Mouse (Mus musculus) kidney, postnatal 25 days (tissue): Measurements from ENCODE around the gene Slc35e3.

Source experiments
- DNase-seq, 2 experiments: peaks; one replicate each; pipeline ENCODE4 v3.0.0; 2021; ENCODE audit warnings: mixed read lengths in 2 of 2

Gene Slc35e3

GRCm38 (mm10) chr10:117776281-117777102 is 30.3 kb upstream of the Slc35e3 start:
- DNase-seq = no peak

DNA sequence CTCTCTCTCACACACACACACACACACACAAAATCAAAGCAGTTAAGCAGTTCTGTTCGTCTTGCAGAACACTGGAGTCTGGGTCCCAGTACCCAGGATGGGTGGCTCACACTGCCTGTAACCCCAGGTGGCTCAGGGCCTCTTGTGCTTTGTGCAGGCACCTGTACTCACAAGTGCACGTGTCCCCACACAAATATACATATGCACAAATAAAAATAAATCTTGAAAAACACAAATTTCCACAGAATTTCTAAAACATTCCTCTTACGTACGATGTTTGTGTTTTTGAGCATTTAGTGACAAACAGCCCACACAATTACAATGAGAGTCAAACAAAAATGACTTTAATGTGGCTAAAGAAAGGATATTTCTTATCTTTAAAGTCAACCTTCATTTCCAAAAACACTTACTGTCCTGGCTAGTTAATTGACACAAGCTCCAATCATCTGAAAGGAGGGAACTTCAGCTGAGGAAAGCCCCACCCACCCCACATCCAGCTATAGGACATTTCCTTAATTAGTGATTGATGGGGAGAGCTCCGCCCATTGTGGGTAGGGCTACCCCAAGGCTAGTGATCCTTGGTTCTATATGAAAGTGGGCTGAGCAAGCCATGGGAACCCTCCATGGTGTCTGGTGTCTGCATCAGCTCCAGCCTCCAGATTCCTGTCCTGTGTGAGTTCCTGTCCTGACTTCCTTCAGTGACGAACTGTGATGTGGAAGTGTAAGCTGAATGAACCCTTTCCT is 29.4 kb upstream of the Slc35e3 start:
- DNase-seq = no peak

DNA sequence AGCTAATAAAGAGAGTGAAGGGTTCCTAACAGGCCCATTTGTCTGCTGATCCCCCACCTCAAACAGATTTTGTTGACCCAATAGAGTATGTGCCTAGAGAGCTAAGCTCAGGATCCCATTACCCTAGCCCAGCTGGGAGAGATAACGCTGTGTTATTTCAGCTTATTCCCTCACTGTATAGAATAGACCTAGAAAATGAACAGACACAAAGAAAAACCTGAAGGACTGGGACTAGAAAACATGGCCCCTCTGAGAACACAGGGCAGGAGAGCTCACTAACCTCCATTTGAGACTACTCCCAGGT is 28.6 kb upstream of the Slc35e3 start:
- DNase-seq = no peak

DNA sequence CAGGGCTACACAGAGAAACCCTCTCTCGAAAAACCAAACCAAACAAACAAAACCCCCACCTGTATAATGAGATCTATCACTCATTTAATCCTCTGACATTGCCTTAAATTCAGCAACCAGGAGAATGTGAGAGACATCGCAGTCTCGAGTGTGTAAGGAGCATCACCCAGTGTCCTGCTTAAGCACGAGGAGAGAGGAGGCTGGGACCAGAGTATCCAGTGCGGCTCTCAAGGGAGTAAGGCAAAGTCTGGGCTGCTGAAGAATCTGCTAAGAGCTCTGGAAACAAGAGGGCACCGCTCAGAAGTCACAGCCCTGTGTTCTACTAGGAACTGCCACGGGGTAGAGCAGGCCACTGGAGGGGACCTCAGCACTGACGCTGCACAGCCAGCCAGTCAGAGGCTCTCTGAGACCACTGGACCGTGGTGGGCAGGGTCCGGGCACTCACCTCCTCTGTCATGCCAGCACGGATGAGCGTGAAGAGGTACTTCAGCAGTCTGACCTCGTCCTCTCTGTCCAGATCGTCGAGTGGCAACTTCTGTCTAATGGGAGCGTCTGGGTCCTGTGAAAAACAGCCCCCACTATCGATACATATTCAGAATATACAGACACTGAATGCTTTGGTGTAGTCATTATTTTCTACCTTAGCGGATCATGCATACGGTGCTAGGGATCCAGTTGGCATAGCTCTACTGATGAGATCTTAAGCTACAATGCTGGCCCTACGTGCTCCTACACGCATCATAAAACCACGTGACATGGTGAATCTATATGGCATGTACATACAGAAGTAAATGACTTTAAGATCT is 28.0 kb upstream of the Slc35e3 start:
- DNase-seq = no peak

- no peak for DNase-seq
Measured at GRCm38 (mm10) chr10:117773106-117773720, 27.0 kb upstream of the Slc35e3 start.

DNA sequence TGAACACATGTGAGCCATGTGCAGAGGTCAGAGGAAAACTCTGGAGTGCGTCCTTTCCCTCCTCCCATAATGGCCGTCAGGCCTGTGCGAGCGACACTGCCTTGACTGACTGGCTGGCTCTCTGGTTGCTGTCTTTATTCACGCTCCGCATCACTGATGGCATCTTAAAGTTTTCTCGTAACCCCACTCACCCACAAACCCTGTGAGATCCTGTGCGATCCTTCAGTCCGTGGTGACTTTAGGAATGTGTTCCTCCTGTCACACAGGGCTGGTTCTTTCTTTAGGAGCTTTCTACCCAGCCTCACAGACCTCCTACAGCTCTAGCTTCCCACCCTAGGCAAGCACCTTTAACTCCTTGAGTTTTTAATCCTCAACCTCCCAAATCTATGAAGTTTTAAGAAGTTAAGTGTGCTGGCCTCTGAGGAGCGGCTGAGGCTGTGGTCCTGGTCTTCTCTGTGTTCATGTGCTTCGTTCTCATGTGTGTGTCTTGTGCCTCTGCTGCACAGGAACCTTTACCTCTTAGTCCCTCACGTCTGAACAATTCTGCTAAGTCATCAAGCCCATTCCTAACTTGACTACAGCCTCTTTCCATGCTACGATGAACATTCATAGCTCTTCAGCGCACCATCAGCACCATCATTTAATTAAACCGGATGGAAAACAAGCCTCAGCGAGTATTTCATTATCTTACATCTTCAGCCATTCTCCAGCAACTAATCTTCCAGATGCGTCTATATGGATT is 26.4 kb upstream of the Slc35e3 start:
- DNase-seq = no peak

DNA sequence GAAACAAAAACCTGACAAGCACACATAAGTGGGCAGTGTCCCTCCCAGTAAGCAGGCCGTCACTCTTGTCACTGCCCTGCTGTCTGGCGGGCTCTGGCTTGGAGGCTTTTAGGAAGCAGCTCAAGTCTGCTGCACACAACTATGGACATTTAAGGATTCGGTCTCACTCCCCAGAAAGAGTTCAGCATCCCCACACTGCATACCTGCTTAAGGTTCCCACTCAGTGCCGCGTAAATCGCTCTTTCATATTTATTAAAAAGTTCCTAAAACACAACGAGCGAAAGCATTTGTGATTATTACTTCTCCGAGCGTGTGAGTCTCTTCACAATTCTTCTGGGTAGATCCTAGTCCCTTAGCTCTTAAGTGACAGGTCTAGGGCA is 25.0 kb upstream of the Slc35e3 start:
- no peak for DNase-seq

GRCm38 (mm10) chr10:117770286-117771130 is 24.3 kb upstream of the Slc35e3 start:
- DNase-seq = no peak

DNA sequence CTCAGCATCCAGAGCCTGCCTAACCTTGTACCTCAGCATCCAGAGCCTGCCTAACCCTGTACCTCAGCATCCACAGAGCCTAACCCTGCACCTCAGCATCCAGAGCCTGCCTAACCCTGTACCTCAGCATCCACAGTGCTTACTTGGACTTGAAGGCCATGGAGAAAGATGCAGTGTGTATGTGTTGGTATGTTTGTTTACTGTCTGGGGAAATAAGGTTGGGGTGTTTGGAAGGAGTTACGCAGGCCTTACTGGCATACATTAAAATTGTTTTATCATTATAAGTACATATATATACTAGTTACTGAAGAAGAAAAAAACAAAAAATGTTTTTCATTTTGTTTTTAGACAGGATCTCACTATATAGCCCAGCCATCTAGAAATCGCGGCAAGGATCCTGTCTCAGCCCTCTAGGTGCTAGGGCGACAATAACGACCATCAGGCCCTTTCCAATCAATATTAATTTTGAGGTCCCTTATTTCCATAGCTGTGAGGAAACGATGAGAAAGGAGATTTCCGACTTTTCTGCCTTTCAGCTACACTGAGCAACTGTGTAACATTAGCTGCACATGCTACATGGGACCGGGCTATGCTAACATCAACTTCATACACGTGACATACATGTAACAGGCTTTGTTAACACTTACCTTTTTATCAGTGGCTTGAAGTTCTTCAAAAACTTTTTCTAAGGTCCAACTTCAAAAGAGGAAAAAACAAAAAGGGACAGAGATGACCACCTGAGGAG is 23.5 kb upstream of the Slc35e3 start:
- DNase-seq = no peak

GRCm38 (mm10) chr10:117768141-117768440 is 21.9 kb upstream of the Slc35e3 start:
- no peak for DNase-seq

DNA sequence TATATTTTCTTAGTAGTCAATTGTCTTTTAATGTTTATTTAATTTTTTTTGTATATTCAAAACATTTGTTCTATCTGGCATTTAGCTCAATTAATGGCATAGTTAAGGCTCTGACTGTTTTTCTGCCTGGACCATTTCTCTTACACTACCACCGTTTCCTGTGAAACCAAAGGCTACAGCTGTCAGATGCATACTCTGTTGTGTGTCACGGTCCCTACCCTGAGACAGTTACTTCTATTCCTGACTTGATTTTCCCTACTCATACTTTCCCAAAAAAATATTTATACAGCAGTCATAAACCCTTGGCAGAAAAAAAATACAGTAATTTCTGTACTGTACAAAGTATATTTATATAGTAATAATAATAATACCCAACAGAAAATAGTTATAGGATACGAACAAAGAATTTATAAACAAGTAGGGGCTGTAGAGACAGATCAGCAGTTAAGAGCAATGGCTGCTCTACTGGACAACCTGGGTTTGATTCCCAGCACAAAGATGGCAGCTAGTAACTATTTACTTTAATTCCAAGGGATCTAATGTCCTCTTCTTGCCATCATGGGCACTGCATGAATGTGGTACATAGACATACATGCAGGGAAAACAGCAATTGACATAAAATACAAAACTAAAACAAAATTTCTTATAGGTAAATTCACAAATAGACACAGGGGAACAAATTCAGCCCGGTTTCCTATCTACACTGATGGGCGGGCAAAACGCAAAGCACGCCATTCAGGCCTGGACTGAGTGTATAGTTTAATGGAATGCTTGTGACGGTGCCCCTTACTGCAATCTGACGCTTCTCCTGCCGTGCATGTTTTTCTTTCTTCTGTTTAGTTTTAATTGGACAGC is 21.3 kb upstream of the Slc35e3 start:
- no peak for DNase-seq

DNA sequence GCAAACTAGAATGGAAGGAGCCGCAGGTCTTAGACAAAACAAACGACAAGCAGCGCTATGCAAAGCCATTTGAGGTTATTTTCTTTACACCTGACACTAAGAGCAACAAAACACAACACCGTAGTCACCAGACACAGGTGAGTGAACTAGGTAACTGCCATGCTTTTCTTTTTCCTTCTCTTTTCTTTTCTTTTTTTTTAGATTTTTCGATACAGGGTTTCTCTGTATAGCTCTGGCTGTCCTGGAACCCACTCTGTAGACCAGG is 20.7 kb upstream of the Slc35e3 start:
- no peak for DNase-seq

DNA sequence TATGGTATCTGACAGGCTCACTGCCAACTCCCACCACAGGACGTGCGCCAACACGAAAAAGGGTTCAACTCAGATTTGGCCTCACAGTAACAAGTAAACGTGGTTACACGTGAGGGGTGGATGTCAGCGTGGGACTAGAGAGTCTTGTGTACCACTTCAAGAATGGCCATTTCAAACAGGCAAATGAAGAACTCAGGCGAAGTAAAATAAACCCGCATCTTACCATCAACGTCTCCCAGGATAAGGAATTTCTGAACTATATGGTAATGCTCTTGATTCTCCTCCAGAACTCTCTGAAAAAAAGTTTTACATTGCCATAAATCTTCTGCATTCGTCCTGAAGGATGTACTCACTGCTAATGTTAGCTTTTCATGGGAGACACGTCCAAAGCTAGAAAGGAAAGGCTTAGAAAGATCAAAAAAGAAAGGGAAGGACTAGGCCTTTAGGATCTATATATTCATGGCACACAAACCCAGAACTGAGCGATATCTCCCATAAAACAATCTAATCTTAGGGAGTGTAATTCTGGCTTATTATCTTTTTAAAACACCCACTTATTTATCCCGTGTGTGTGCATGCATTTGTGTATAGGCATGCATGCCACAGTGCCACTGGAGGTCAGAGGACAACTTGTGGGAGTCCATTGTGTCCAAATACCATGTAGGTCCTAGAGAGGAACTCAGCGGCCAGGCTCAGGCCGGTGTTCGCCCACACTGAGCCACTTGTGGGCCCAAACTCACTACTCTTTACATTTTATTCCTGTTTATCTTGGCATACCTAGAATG is 20.1 kb upstream of the Slc35e3 start:
- no peak for DNase-seq

- no peak for DNase-seq
Measured at GRCm38 (mm10) chr10:117765116-117765894, 19.1 kb upstream of the Slc35e3 start.

GRCm38 (mm10) chr10:117764598-117764997 is 18.4 kb upstream of the Slc35e3 start:
- DNase-seq = no peak

GRCm38 (mm10) chr10:117763588-117764190 is 17.5 kb upstream of the Slc35e3 start:
- DNase-seq = no peak

GRCm38 (mm10) chr10:117762966-117763365 is 16.8 kb upstream of the Slc35e3 start:
- DNase-seq = no peak

DNA sequence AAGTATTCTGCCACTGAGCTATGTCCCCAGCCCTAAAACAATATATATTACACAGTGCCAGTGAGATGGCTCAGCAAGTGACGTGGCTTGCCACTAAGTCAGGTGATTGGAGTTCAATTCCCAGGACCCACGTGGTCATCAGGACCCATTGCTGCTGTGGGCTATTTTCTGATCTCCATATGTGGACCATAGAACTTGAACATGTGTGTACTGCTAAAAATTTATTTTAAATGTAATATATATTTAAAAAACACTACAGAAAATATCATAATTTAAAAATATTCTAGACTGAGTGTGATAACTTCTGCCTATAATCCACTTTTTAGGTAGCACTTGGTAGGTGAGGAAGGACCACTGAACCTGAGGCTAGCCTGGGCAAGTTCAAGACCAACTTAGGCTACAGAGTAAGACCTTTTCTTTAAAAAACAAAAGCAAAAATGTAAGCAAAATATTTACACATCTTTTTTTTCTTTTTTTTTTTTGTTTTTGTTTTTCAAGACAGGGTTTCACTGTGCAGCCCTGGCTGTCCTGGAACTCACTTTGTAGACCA is 16.2 kb upstream of the Slc35e3 start:
- no peak for DNase-seq
